Mouse (Mus musculus): ENCODE measurements at regions not wholly inside any gene's neighbourhood (a gene's known extent, or its start where the extent isn't known, plus 50 kb on each side); places are given as distances from the start of the nearest gene placed in this dataset.

DNA sequence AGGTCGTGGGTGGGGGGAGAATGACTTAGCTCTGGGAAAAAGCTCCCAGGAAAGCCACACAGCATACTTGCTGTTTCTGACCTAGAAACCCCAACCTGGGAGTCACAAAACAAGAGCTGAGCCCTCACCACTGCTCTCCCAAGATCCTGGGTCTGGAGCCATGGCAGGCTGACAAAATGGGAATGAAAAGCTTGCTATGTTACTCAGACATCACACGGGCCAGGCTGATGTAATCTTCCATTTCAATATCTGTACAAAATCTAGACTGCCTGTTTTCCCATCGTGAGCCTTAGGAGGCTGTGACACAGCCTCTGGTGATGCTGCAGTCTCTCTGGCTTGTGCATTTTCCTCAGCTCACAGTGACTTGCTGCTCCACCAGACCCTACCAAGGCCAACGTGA lies 325.1 kb downstream of the Diras2 start:
- Histone ChIP-seq H3K4me2 (ENCODE audit: low read depth, low read length) (no peak overlapping the region), H3K9ac (ENCODE audit: low read length) (no peak overlapping the region)
- WGBS: 66% methylated on average over 4 of the region's 4 CpGs

GRCm38 (mm10) chr13:52216343-52216742 lies 314.7 kb downstream of the Diras2 start:
- Histone ChIP-seq H3K4me1 (replicated peaks; ENCODE audit: control insufficient read depth, insufficient read depth, low read length) (no peaks in the 10 kb centered on the region), H3K9ac (ENCODE audit: low read length) (no peak overlapping the region), H3K36me3 (ENCODE audit: control insufficient read depth, insufficient read depth, low read length) (no peaks in the 10 kb centered on the region), H3K9me3 (ENCODE audit: control insufficient read depth, low read length) (no peaks in the 10 kb centered on the region), H3K27me3 (ENCODE audit: control insufficient read depth, insufficient read depth, low read depth, low read length) (no peaks in the 10 kb centered on the region), H3K27ac (ENCODE audit: low read length) (no peak overlapping the region), H3K4me3 (ENCODE audit: low read length) (no peak overlapping the region), H3K4me2 (ENCODE audit: low read depth, low read length) (no peak overlapping the region)
- ATAC-seq (ENCODE audit: low read depth): no peak
- 83% methylated on average over 5 of the region's 5 CpGs for WGBS

More for the DNA sequence above, 325.1 kb downstream of the Diras2 start:
- H3K4me3 ChIP-seq (ENCODE audit: low read length): no peak overlapping the region
- no peaks in the 10 kb centered on the region for H3K9me3 ChIP-seq (ENCODE audit: control insufficient read depth, low read length)
- no peaks in the 10 kb centered on the region for H3K27me3 ChIP-seq (ENCODE audit: control insufficient read depth, insufficient read depth, low read depth, low read length)
- no peak overlapping the region for H3K27ac ChIP-seq (ENCODE audit: low read length)
- no peaks in the 10 kb centered on the region for H3K36me3 ChIP-seq (ENCODE audit: control insufficient read depth, insufficient read depth, low read length)
- ATAC-seq (ENCODE audit: low read depth): no peak
- H3K4me1 ChIP-seq (replicated peaks; ENCODE audit: control insufficient read depth, insufficient read depth, low read length): no peaks in the 10 kb centered on the region

DNA sequence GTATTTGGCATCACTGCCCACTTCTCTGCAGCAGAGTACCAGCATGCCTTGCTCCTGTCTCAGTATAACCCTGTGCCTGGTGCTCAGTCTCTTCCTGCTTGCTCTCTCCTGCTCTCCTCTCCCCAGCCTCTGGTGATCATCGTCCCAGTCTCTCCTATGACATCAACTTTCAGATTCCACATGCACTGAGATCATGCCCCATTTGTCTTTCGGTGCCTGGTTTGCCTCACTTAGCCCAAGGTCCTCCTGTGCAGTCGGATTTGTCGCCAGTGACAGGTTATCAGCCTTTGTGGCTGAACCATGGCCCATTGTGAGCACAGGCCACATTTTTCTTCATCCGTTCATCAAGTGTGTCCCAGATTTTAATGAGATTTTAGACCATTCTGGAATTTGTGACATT lies 314.0 kb downstream of the Diras2 start:
- H3K27ac ChIP-seq (ENCODE audit: low read length): no peak overlapping the region
- no peaks in the 10 kb centered on the region for H3K9me3 ChIP-seq (ENCODE audit: control insufficient read depth, low read length)
- H3K4me2 ChIP-seq (ENCODE audit: low read depth, low read length): no peak overlapping the region
- peaks cover under 1% of the 10 kb centered on the region for H3K4me1 ChIP-seq (replicated peaks; ENCODE audit: control insufficient read depth, insufficient read depth, low read length)
- no peak overlapping the region for H3K9ac ChIP-seq (ENCODE audit: low read length)
- H3K27me3 ChIP-seq (ENCODE audit: control insufficient read depth, insufficient read depth, low read depth, low read length): no peaks in the 10 kb centered on the region
- WGBS: 64% methylated on average over 5 of the region's 5 CpGs
- no peak overlapping the region for H3K4me3 ChIP-seq (ENCODE audit: low read length)
- H3K36me3 ChIP-seq (ENCODE audit: control insufficient read depth, insufficient read depth, low read length): no peaks in the 10 kb centered on the region
- ATAC-seq (ENCODE audit: low read depth): no peak

- 66% methylated on average over 7 of the region's 7 CpGs for WGBS
- Histone ChIP-seq H3K9ac (ENCODE audit: low read length) (no peak overlapping the region), H3K9me3 (ENCODE audit: control insufficient read depth, low read length) (no peaks in the 10 kb centered on the region), H3K4me1 (replicated peaks; ENCODE audit: control insufficient read depth, insufficient read depth, low read length) (peaks cover 7% of the 10 kb centered on the region), H3K4me2 (ENCODE audit: low read depth, low read length) (no peak overlapping the region), H3K27me3 (ENCODE audit: control insufficient read depth, insufficient read depth, low read depth, low read length) (no peaks in the 10 kb centered on the region), H3K27ac (ENCODE audit: low read length) (no peak overlapping the region), H3K36me3 (ENCODE audit: control insufficient read depth, insufficient read depth, low read length) (no peaks in the 10 kb centered on the region), H3K4me3 (ENCODE audit: low read length) (no peak overlapping the region)
- no peak for ATAC-seq (ENCODE audit: low read depth)
These were observed 313.3 kb downstream of the Diras2 start for GRCm38 (mm10) chr13:52217741-52218140.

- peaks cover 14% of the 10 kb centered on the region for H3K4me1 ChIP-seq (replicated peaks; ENCODE audit: control insufficient read depth, insufficient read depth, low read length)
- peak; percentile 88 for ATAC-seq (ENCODE audit: low read depth)
- no peaks in the 10 kb centered on the region for H3K9me3 ChIP-seq (ENCODE audit: control insufficient read depth, low read length)
- no peak overlapping the region for H3K4me3 ChIP-seq (ENCODE audit: low read length)
- H3K4me2 ChIP-seq (ENCODE audit: low read depth, low read length): no peak overlapping the region
- 35% methylated on average over 11 of the region's 11 CpGs for WGBS
- H3K9ac ChIP-seq (ENCODE audit: low read length): peak overlapping the region; percentile 43
- no peaks in the 10 kb centered on the region for H3K27me3 ChIP-seq (ENCODE audit: control insufficient read depth, insufficient read depth, low read depth, low read length)
- peak overlapping the region; percentile 83 for H3K27ac ChIP-seq (ENCODE audit: low read length)
- H3K36me3 ChIP-seq (ENCODE audit: control insufficient read depth, insufficient read depth, low read length): no peaks in the 10 kb centered on the region
These were observed 308.6 kb downstream of the Diras2 start for GRCm38 (mm10) chr13:52222315-52223097.

DNA sequence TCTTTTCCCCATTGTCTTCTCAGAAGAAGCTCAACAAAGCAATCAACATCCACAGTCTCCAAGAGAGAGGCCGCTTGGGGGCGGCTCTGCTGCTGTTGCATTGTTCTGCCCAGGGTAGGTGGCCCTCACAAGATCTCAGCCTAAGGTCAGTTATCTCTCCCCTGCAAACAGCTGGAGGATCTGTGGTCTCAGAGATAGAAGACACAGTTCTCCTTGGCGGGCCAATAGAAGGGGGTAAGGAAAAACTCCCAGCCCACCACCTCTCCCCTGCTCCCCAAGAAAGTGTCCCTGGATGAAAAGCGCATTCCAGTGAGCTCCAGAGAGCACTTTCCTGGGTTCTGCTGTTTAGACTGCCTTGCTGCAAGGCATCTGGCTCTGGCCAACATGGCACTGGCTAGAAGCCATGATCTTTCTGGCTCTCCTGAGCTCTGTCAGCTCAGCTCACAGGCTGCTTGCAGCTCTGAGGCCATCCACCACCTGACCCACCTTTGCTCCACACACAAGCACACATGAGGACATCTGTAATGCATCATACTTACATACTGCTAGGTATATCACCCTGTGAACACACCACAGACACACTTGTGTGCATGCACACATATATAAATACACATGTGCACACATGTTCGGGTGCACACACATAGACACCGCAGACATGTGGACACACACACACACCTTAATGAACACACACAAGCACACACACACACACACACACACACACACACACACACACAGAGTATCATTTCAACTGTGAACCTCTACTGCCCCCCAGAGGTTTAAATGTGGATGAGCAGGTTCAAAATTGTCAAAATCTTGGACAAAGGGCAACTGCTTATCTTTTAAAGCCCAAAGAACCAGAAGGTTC lies 307.7 kb downstream of the Diras2 start:
- Histone ChIP-seq H3K36me3 (ENCODE audit: control insufficient read depth, insufficient read depth, low read length) (no peaks in the 10 kb centered on the region), H3K9ac (ENCODE audit: low read length) (no peak overlapping the region), H3K27me3 (ENCODE audit: control insufficient read depth, insufficient read depth, low read depth, low read length) (no peaks in the 10 kb centered on the region), H3K4me1 (replicated peaks; ENCODE audit: control insufficient read depth, insufficient read depth, low read length) (peaks cover 14% of the 10 kb centered on the region), H3K4me3 (ENCODE audit: low read length) (no peak overlapping the region), H3K4me2 (ENCODE audit: low read depth, low read length) (no peak overlapping the region), H3K9me3 (ENCODE audit: control insufficient read depth, low read length) (no peaks in the 10 kb centered on the region), H3K27ac (ENCODE audit: low read length) (peak overlapping the region; percentile 83)
- ATAC-seq (ENCODE audit: low read depth): peak; percentile 67
- 45% methylated on average over 6 of the region's 6 CpGs for WGBS

GRCm38 (mm10) chr13:52233971-52234370 lies 297.1 kb downstream of the Diras2 start:
- H3K4me2 ChIP-seq (ENCODE audit: low read depth, low read length): no peak overlapping the region
- no peaks in the 10 kb centered on the region for H3K27me3 ChIP-seq (ENCODE audit: control insufficient read depth, insufficient read depth, low read depth, low read length)
- H3K9ac ChIP-seq (ENCODE audit: low read length): no peak overlapping the region
- H3K27ac ChIP-seq (ENCODE audit: low read length): no peak overlapping the region
- ATAC-seq (ENCODE audit: low read depth): no peak
- H3K36me3 ChIP-seq (ENCODE audit: control insufficient read depth, insufficient read depth, low read length): no peaks in the 10 kb centered on the region
- no peak overlapping the region for H3K4me3 ChIP-seq (ENCODE audit: low read length)
- H3K9me3 ChIP-seq (ENCODE audit: control insufficient read depth, low read length): no peaks in the 10 kb centered on the region
- 0 out of 2 replicates have a peak, but pooled peaks cover 7% of the 10 kb centered on the region for H3K4me1 ChIP-seq (replicated peaks; ENCODE audit: control insufficient read depth, insufficient read depth, low read length)
- 56% methylated on average over 5 of the region's 5 CpGs for whole genome bisulfite sequencing

DNA sequence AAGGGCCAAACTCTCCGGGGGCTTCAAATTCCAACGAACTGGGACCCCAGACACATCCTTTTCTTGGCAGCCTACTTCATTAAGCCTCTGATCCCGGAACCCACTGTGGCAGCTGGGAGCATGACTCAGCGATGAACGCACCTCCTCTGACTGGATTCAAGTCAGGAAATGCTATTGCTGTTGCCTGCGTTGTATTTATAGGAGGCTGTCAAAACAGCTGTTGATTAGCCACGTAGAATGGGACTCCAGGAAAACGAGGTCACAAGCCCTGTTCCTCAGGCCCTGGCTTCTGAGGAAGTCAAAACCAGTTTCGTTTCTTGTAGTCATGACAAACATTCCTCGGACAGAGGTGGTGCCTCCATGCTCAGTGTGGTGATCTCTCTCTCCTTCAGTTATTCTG lies 295.0 kb downstream of the Diras2 start:
- H3K36me3 ChIP-seq (ENCODE audit: control insufficient read depth, insufficient read depth, low read length): no peaks in the 10 kb centered on the region
- WGBS: 27% methylated on average over 10 of the region's 10 CpGs
- peak; percentile 31 for ATAC-seq (ENCODE audit: low read depth)

GRCm38 (mm10) chr13:52239563-52239962 lies 291.5 kb downstream of the Diras2 start:
- Histone ChIP-seq H3K9me3 (ENCODE audit: control insufficient read depth, low read length) (no peaks in the 10 kb centered on the region), H3K9ac (ENCODE audit: low read length) (no peak overlapping the region), H3K36me3 (ENCODE audit: control insufficient read depth, insufficient read depth, low read length) (no peaks in the 10 kb centered on the region), H3K4me2 (ENCODE audit: low read depth, low read length) (no peak overlapping the region), H3K4me1 (replicated peaks; ENCODE audit: control insufficient read depth, insufficient read depth, low read length) (0 out of 2 replicates have a peak, but pooled peaks cover 7% of the 10 kb centered on the region), H3K27ac (ENCODE audit: low read length) (no peak overlapping the region), H3K27me3 (ENCODE audit: control insufficient read depth, insufficient read depth, low read depth, low read length) (no peaks in the 10 kb centered on the region), H3K4me3 (ENCODE audit: low read length) (no peak overlapping the region)
- no peak for ATAC-seq (ENCODE audit: low read depth)
- WGBS: 90% methylated on average over 1 of the region's 1 CpGs

More for the DNA sequence above, 295.0 kb downstream of the Diras2 start:
- H3K4me1 ChIP-seq (replicated peaks; ENCODE audit: control insufficient read depth, insufficient read depth, low read length): 0 out of 2 replicates have a peak, but pooled peaks cover 7% of the 10 kb centered on the region
- H3K4me3 ChIP-seq (ENCODE audit: low read length): no peak overlapping the region
- no peaks in the 10 kb centered on the region for H3K9me3 ChIP-seq (ENCODE audit: control insufficient read depth, low read length)
- no peak overlapping the region for H3K27ac ChIP-seq (ENCODE audit: low read length)
- H3K9ac ChIP-seq (ENCODE audit: low read length): no peak overlapping the region
- H3K4me2 ChIP-seq (ENCODE audit: low read depth, low read length): peak overlapping the region; percentile 17; the same call in 1 of the 2 replicates
- no peaks in the 10 kb centered on the region for H3K27me3 ChIP-seq (ENCODE audit: control insufficient read depth, insufficient read depth, low read depth, low read length)
